Mouse (Mus musculus): ENCODE measurements around the gene Rbm25. TPM values are rescaled to one million over a fixed set of nuclear protein-coding genes. Genes with fewer than 3 reads are reported as not detected.
"Not testable (repeated sequence)": the region's sequence is repeated elsewhere in the genome, so short reads cannot be mapped to it uniquely, and the experiment has no call there.

Gene Rbm25
- 25.8 TPM for polyA plus RNA-seq (2012; fragmentation: generic; extraction: Trizol)
- long read RNA-seq, experiment 1, partial matches to known transcripts, result 80 of 97 reads
- long read RNA-seq, experiment 1, other reads (novel, unspliced or antisense), result 16 of 97 reads
- long read RNA-seq, experiment 2, full-length matches to known transcripts, result 1 of 53 reads
- long read RNA-seq, experiment 2, partial matches to known transcripts, result 32 of 53 reads
- long read RNA-seq, experiment 2, other reads (novel, unspliced or antisense), result 20 of 53 reads

GRCm38 (mm10) chr12:83630936-83631335, at the start of gene Rbm25:
Gene Rbm25 (plus strand): TSS chr12:83631236.
- H3K79me2 ChIP-seq (ENCODE audit: control insufficient read depth, insufficient read depth), result peaks cover 46% of the 10 kb centered on the region
- peaks cover 19% of the 10 kb centered on the region for H3K36me3 ChIP-seq (ENCODE audit: control insufficient read depth, insufficient read depth)
- not testable (repeated sequence) for H3K27me3 ChIP-seq (ENCODE audit: control insufficient read depth, insufficient read depth, insufficient read length)
- H3K79me3 ChIP-seq (ENCODE audit: low read depth), result peaks cover 39% of the 10 kb centered on the region
- H3ac ChIP-seq (ENCODE audit: control insufficient read depth, insufficient read length, low read depth), result peak within 1 kb of the TSS; percentile 89
- H3K4me3 ChIP-seq (ENCODE audit: insufficient read depth, poor library complexity, severe bottlenecking), result peak within 1 kb of the TSS; percentile 83

GRCm38 (mm10) chr12:83582106-83582505, 48.9 kb upstream of the Rbm25 start:
- Histone ChIP-seq H3K79me3 (ENCODE audit: low read depth) (no peaks in the 10 kb centered on the region), H3K4me3 (ENCODE audit: insufficient read depth, poor library complexity, severe bottlenecking) (no peak overlapping the region), H3K27me3 (ENCODE audit: control insufficient read depth, insufficient read depth, insufficient read length) (no peaks in the 10 kb centered on the region), H3ac (ENCODE audit: control insufficient read depth, insufficient read length, low read depth) (no peak overlapping the region), H3K79me2 (ENCODE audit: control insufficient read depth, insufficient read depth) (no peaks in the 10 kb centered on the region), H3K36me3 (ENCODE audit: control insufficient read depth, insufficient read depth) (no peaks in the 10 kb centered on the region)
- TF ChIP-seq USF1 (IDR thresholded peaks at IDR 0.05; ENCODE audit: low read depth), result no peak
- TF ChIP-seq FOSL1 (IDR thresholded peaks at IDR 0.05; ENCODE audit: insufficient read depth, low read length, poor library complexity, severe bottlenecking), result no peak
- TF ChIP-seq MAX (IDR thresholded peaks at IDR 0.05), result no peak
- no peak for TF ChIP-seq MYOG (IDR thresholded peaks at IDR 0.05; ENCODE audit: control insufficient read depth, extremely low read depth, insufficient read length)
- no peak for TF ChIP-seq CTCF (IDR thresholded peaks at IDR 0.05; ENCODE audit: control insufficient read depth, insufficient read depth, insufficient read length)
- TF ChIP-seq MYOD1 (IDR thresholded peaks at IDR 0.05; ENCODE audit: control insufficient read depth, insufficient read length, low read depth), result no peak
- no peak for TF ChIP-seq CEBPB (IDR thresholded peaks at IDR 0.05; ENCODE audit: low read depth)

- H3K36me3 ChIP-seq (ENCODE audit: control insufficient read depth, insufficient read depth), result peaks cover 2% of the 10 kb centered on the region
- no peaks in the 10 kb centered on the region for H3K79me2 ChIP-seq (ENCODE audit: control insufficient read depth, insufficient read depth)
- H3K79me3 ChIP-seq (ENCODE audit: low read depth), result no peaks in the 10 kb centered on the region
- H3K27me3 ChIP-seq (ENCODE audit: control insufficient read depth, insufficient read depth, insufficient read length), result no peaks in the 10 kb centered on the region
- H3ac ChIP-seq (ENCODE audit: control insufficient read depth, insufficient read length, low read depth), result no peak overlapping the region
- TF ChIP-seq MAX (IDR thresholded peaks at IDR 0.05) (no peak), USF1 (IDR thresholded peaks at IDR 0.05; ENCODE audit: low read depth) (no peak), MYOG (IDR thresholded peaks at IDR 0.05; ENCODE audit: control insufficient read depth, extremely low read depth, insufficient read length) (no peak), FOSL1 (IDR thresholded peaks at IDR 0.05; ENCODE audit: insufficient read depth, low read length, poor library complexity, severe bottlenecking) (no peak), MYOD1 (IDR thresholded peaks at IDR 0.05; ENCODE audit: control insufficient read depth, insufficient read length, low read depth) (no peak), CEBPB (IDR thresholded peaks at IDR 0.05; ENCODE audit: low read depth) (no peak)
- H3K4me3 ChIP-seq (ENCODE audit: insufficient read depth, poor library complexity, severe bottlenecking), result no peak overlapping the region
These were observed 48.3 kb upstream of the Rbm25 start for GRCm38 (mm10) chr12:83582747-83583146.

- no peak for TF ChIP-seq MAX (IDR thresholded peaks at IDR 0.05)
- TF ChIP-seq USF1 (IDR thresholded peaks at IDR 0.05; ENCODE audit: low read depth), result no peak
- no peak overlapping the region for H3K4me3 ChIP-seq (ENCODE audit: insufficient read depth, poor library complexity, severe bottlenecking)
- no peak overlapping the region for H3ac ChIP-seq (ENCODE audit: control insufficient read depth, insufficient read length, low read depth)
- H3K79me2 ChIP-seq (ENCODE audit: control insufficient read depth, insufficient read depth), result no peaks in the 10 kb centered on the region
- H3K27me3 ChIP-seq (ENCODE audit: control insufficient read depth, insufficient read depth, insufficient read length), result no peaks in the 10 kb centered on the region
- H3K36me3 ChIP-seq (ENCODE audit: control insufficient read depth, insufficient read depth), result peaks cover 14% of the 10 kb centered on the region
- no peaks in the 10 kb centered on the region for H3K79me3 ChIP-seq (ENCODE audit: low read depth)
These were observed 44.4 kb upstream of the Rbm25 start for GRCm38 (mm10) chr12:83586628-83587027.

GRCm38 (mm10) chr12:83591754-83592501, 39.1 kb upstream of the Rbm25 start:
- no peaks in the 10 kb centered on the region for H3K79me2 ChIP-seq (ENCODE audit: control insufficient read depth, insufficient read depth)
- no peak for TF ChIP-seq CEBPB (IDR thresholded peaks at IDR 0.05; ENCODE audit: low read depth)
- TF ChIP-seq MYOG (IDR thresholded peaks at IDR 0.05; ENCODE audit: control insufficient read depth, extremely low read depth, insufficient read length), result no peak
- TF ChIP-seq CTCF (IDR thresholded peaks at IDR 0.05; ENCODE audit: control insufficient read depth, insufficient read depth, insufficient read length), result no peak
- TF ChIP-seq MYOD1 (IDR thresholded peaks at IDR 0.05; ENCODE audit: control insufficient read depth, insufficient read length, low read depth), result no peak
- no peak for TF ChIP-seq FOSL1 (IDR thresholded peaks at IDR 0.05; ENCODE audit: insufficient read depth, low read length, poor library complexity, severe bottlenecking)
- no peak for TF ChIP-seq USF1 (IDR thresholded peaks at IDR 0.05; ENCODE audit: low read depth)
- TF ChIP-seq MAX (IDR thresholded peaks at IDR 0.05), result no peak
- no peak overlapping the region for H3ac ChIP-seq (ENCODE audit: control insufficient read depth, insufficient read length, low read depth)
- H3K4me3 ChIP-seq (ENCODE audit: insufficient read depth, poor library complexity, severe bottlenecking), result no peak overlapping the region
- no peaks in the 10 kb centered on the region for H3K27me3 ChIP-seq (ENCODE audit: control insufficient read depth, insufficient read depth, insufficient read length)
- no peaks in the 10 kb centered on the region for H3K79me3 ChIP-seq (ENCODE audit: low read depth)
- peaks cover 23% of the 10 kb centered on the region for H3K36me3 ChIP-seq (ENCODE audit: control insufficient read depth, insufficient read depth)

- no peak overlapping the region for H3K4me3 ChIP-seq (ENCODE audit: insufficient read depth, poor library complexity, severe bottlenecking)
- no peaks in the 10 kb centered on the region for H3K27me3 ChIP-seq (ENCODE audit: control insufficient read depth, insufficient read depth, insufficient read length)
- no peaks in the 10 kb centered on the region for H3K79me2 ChIP-seq (ENCODE audit: control insufficient read depth, insufficient read depth)
- no peak overlapping the region for H3ac ChIP-seq (ENCODE audit: control insufficient read depth, insufficient read length, low read depth)
- peaks cover 8% of the 10 kb centered on the region for H3K36me3 ChIP-seq (ENCODE audit: control insufficient read depth, insufficient read depth)
- no peak for TF ChIP-seq CTCF (IDR thresholded peaks at IDR 0.05; ENCODE audit: control insufficient read depth, insufficient read depth, insufficient read length)
- TF ChIP-seq MYOG (IDR thresholded peaks at IDR 0.05; ENCODE audit: control insufficient read depth, extremely low read depth, insufficient read length), result no peak
- TF ChIP-seq MYOD1 (IDR thresholded peaks at IDR 0.05; ENCODE audit: control insufficient read depth, insufficient read length, low read depth), result no peak
- no peak for TF ChIP-seq CEBPB (IDR thresholded peaks at IDR 0.05; ENCODE audit: low read depth)
- no peak for TF ChIP-seq USF1 (IDR thresholded peaks at IDR 0.05; ENCODE audit: low read depth)
- TF ChIP-seq MAX (IDR thresholded peaks at IDR 0.05), result no peak
- TF ChIP-seq FOSL1 (IDR thresholded peaks at IDR 0.05; ENCODE audit: insufficient read depth, low read length, poor library complexity, severe bottlenecking), result no peak
- H3K79me3 ChIP-seq (ENCODE audit: low read depth), result no peaks in the 10 kb centered on the region
These were observed 36.5 kb upstream of the Rbm25 start for GRCm38 (mm10) chr12:83594454-83595040.
